Mouse (Mus musculus) lung, embryonic 15.5 days (tissue): ENCODE measurements around the gene Akap13. TPM values are rescaled to one million over a fixed set of nuclear protein-coding genes. Genes with fewer than 3 reads are reported as not detected.
"Not testable (repeated sequence)": the region's sequence is repeated elsewhere in the genome, so short reads cannot be mapped to it uniquely, and the experiment has no call there.

ENCODE experiments used
- ATAC-seq: fragments of 200-750 bp; cut with Nextera tagmentation; 2 replicates; pipeline ENCODE4 v1.8.0; 2017; ENCODE audit warnings: moderate number of reproducible peaks, borderline replicate concordance; ENCODE audit not compliant: low FRiP score, low TSS enrichment; ENCODE audit errors: extremely low read depth
- H3K27ac ChIP-seq: fragments of 300-500 bp; sonication (generic); 2 replicates; pipeline ENCODE4 v1.5.1; 2015; ENCODE audit warnings: moderate library complexity, mild to moderate bottlenecking, inconsistent platforms
- H3K27me3 ChIP-seq: fragments of 300-500 bp; sonication (generic); 2 replicates; pipeline ENCODE4 v1.6.1; 2015; ENCODE audit warnings: inconsistent platforms
- H3K36me3 ChIP-seq: fragments of 300-500 bp; sonication (generic); 2 replicates; pipeline ENCODE4 v1.6.1; 2015; ENCODE audit warnings: inconsistent platforms
- H3K4me1 ChIP-seq: fragments of 300-500 bp; sonication (generic); 2 replicates; pipeline ENCODE4 v1.6.1; 2015; ENCODE audit warnings: inconsistent platforms
- H3K4me2 ChIP-seq: fragments of 300-500 bp; sonication (generic); 2 replicates; pipeline ENCODE4 v1.6.1; 2015; ENCODE audit warnings: inconsistent platforms, mild to moderate bottlenecking, moderate library complexity
- H3K4me3 ChIP-seq: fragments of 300-500 bp; sonication (generic); 2 replicates; pipeline ENCODE4 v1.5.1; 2015; ENCODE audit warnings: mild to moderate bottlenecking, inconsistent platforms
- H3K9ac ChIP-seq: fragments of 300-500 bp; sonication (generic); 2 replicates; pipeline ENCODE4 v1.6.1; 2015; ENCODE audit warnings: inconsistent platforms
- H3K9me3 ChIP-seq: fragments of 300-500 bp; sonication (generic); 2 replicates; pipeline ENCODE4 v1.6.1; 2016; ENCODE audit warnings: inconsistent platforms
- WGBS: fragments of 180-500 bp; shearing (Covaris S2); methylation state at CpG from one replicate; pipeline ENCODE4 v1.1.7; 2015; 5-methylcytosine and 5-hydroxymethylcytosine counted together
- polyA plus RNA-seq: library from polyadenylated mRNA; unstranded; fragments of >200 nt; fragmentation: Nextera tagmentation; extraction: Ambion mirVana; gene quantifications from 2 replicates; pipeline ENCODE4 v1.2.1, GENCODE M21; 2015

Gene Akap13
- polyA plus RNA-seq, 1 experiment from 2014 or later = 39.0 TPM

DNA sequence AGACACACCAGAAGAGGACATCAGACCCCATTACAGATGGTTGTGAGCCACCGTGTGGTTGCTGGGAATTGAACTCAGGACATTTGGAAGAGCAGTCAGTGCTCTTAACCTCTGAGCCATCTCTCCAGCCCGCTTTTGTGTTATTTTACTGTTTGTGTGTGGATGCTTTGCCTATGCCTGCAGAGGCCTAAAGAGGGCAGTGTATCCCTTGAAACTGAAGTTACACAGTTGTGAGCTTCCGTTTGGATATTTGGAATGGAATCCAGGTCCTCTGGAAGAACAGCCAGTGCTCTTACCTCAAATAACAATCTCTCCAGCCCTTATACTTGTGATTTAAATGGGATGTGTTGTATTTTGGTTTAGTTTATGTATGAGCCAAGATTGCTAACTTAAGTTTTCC, 290.6 kb downstream of the Akap13 start:
- H3K27ac ChIP-seq, H3K4me1 ChIP-seq, H3K9me3 ChIP-seq, ATAC-seq, H3K4me2 ChIP-seq, H3K9ac ChIP-seq, H3K27me3 ChIP-seq, H3K4me3 ChIP-seq: not testable (repeated sequence)
- 56% methylated on average over 3 of the region's 3 CpGs for WGBS
- H3K36me3 ChIP-seq = peaks cover 70% of the 10 kb centered on the region

GRCm38 (mm10) chr7:75750581-75750980, 295.2 kb downstream of the Akap13 start:
- no peak overlapping the region for H3K9ac ChIP-seq
- H3K4me3 ChIP-seq = no peak overlapping the region
- H3K4me1 ChIP-seq = no peaks in the 10 kb centered on the region
- H3K4me2 ChIP-seq = no peak overlapping the region
- no peaks in the 10 kb centered on the region for H3K9me3 ChIP-seq
- 81% methylated on average over 9 of the region's 9 CpGs for WGBS
- no peak for ATAC-seq
- no peak overlapping the region for H3K27ac ChIP-seq
- H3K36me3 ChIP-seq = peaks cover 52% of the 10 kb centered on the region
- no peaks in the 10 kb centered on the region for H3K27me3 ChIP-seq

DNA sequence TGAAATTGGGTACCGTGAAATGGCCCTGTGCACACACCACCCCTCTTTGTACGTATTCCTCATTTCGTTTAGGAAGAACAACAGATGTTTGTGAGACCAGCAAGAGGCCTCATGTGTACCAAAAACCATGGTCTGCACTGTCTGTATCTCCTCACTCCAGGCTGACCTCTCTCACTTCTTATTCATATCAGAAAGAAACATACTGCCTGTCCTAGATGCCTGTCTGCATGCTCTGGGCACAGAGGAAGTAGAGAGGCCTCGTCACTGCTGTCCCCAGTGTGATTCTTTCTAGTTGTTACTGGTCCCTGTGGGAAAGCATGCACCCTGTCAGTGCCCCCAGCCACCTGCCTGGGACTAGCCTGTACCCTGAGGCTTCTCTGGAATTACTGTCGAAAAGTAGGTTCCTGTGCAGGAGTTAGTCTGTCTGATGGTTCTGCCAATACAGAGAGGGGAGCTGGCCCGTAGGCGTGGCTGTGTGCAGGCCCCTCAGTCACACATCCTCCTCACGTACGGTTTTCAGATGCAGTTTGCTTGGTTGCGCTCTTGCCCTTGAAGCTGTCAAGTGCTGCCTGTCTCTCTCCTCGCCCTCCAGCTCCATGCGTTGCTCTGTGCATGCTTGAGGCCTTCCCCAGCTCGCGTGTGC, 295.9 kb downstream of the Akap13 start:
- ATAC-seq = no peak
- H3K9ac ChIP-seq = no peak overlapping the region
- H3K4me1 ChIP-seq = no peaks in the 10 kb centered on the region
- no peaks in the 10 kb centered on the region for H3K27me3 ChIP-seq
- peaks cover 52% of the 10 kb centered on the region for H3K36me3 ChIP-seq
- H3K9me3 ChIP-seq = no peaks in the 10 kb centered on the region
- no peak overlapping the region for H3K4me2 ChIP-seq
- H3K4me3 ChIP-seq = no peak overlapping the region
- H3K27ac ChIP-seq = no peak overlapping the region
- WGBS = 78% methylated on average over 14 of the region's 14 CpGs

GRCm38 (mm10) chr7:75752442-75753191, 297.3 kb downstream of the Akap13 start:
- H3K27ac ChIP-seq = no peak overlapping the region
- ATAC-seq = no peak
- H3K27me3 ChIP-seq = no peaks in the 10 kb centered on the region
- no peaks in the 10 kb centered on the region for H3K4me1 ChIP-seq
- WGBS = 57% methylated on average over 22 of the region's 22 CpGs
- H3K9me3 ChIP-seq = no peaks in the 10 kb centered on the region
- no peak overlapping the region for H3K4me2 ChIP-seq
- peaks cover 42% of the 10 kb centered on the region for H3K36me3 ChIP-seq
- H3K4me3 ChIP-seq = no peak overlapping the region
- H3K9ac ChIP-seq = no peak overlapping the region

GRCm38 (mm10) chr7:75753192-75753783, 298.0 kb downstream of the Akap13 start:
- H3K4me2 ChIP-seq = no peak overlapping the region
- H3K27ac ChIP-seq = no peak overlapping the region
- ATAC-seq = no peak
- no peaks in the 10 kb centered on the region for H3K27me3 ChIP-seq
- H3K9ac ChIP-seq = no peak overlapping the region
- no peaks in the 10 kb centered on the region for H3K9me3 ChIP-seq
- H3K4me1 ChIP-seq = no peaks in the 10 kb centered on the region
- peaks cover 35% of the 10 kb centered on the region for H3K36me3 ChIP-seq
- 42% methylated on average over 12 of the region's 12 CpGs for WGBS
- H3K4me3 ChIP-seq = no peak overlapping the region

DNA sequence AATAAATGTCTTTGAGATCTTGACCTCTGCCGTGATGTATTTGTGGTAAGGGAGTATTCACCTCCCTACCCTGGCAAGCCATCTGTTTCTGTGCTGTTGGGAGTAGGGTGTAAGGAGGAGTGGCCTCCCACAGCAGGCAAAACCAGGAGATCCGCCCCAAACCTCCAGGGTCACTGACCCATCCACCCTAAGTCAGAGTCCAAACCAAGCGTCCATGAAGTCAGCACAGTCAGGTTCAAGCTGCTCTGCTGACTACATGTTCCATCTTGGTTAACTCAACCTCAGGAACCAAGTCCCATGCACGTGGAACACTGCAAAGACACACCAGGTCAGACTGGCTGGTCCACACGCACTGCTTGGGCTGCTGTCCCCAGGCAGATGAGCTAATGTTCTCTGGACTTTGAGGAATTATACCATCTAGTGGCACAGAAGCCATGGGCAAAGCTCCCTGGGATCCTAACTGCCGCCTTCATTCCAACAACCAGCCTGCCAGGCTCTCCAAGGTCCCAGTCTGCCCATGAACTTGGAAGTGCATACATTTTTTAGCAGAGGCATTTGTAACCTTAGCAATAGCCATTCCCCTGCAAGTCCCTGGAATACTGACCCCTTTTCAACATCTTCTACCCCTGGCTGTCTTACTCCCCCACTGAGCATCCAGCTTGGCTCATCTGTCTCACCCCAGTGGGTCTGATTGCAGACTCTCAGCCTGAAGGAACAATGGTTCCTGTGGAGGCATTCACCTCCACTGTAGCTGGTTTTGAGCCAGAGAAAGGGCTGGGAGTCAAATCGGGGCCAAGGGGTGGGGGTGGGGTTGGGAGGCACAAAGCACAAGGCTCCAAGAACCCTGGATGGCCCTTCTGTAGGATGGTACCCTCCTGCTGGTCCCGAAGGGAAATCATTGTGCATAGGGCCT, 299.5 kb downstream of the Akap13 start:
- Histone ChIP-seq H3K4me3 (no peak overlapping the region), H3K4me2 (no peak overlapping the region), H3K27me3 (no peaks in the 10 kb centered on the region), H3K9ac (no peak overlapping the region), H3K36me3 (peaks cover 20% of the 10 kb centered on the region; the same call in 1 of the 2 replicates), H3K9me3 (no peaks in the 10 kb centered on the region), H3K27ac (no peak overlapping the region), H3K4me1 (no peaks in the 10 kb centered on the region)
- 57% methylated on average over 8 of the region's 8 CpGs for WGBS
- ATAC-seq = no peak

DNA sequence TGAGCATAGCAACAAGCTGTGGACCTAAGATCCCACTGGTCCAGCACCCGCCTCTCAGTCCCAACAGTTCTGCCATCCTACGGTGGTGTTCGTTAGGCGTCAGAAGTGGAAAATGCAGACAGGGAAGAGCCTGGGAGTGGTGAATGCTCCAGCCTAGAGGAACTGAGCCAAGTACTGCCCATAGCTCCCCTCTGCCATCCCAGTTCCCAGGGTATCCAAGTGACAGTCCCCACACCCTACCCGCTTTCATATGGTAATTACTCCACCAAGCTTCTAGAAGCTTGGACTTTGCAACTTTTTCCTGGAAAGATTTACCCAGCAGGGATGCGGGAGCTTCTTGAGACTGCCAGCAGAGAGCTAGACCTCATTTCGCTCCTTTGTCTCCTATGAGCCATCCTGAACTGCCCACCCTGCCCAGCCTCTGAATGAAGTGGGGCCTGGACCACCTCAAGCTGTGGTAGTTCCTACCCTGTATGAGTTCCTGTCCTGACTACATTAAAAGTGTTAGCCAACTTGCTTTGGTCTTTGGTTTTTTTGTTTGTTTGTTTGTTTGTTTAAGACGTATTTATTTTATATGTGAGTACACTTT, 300.6 kb downstream of the Akap13 start:
- ATAC-seq = no peak
- no peaks in the 10 kb centered on the region for H3K4me1 ChIP-seq
- no peak overlapping the region for H3K27ac ChIP-seq
- peaks cover 9% of the 10 kb centered on the region; the same call in 1 of the 2 replicates for H3K36me3 ChIP-seq
- no peak overlapping the region for H3K9ac ChIP-seq
- no peak overlapping the region for H3K4me2 ChIP-seq
- WGBS = 90% methylated on average over 8 of the region's 8 CpGs
- H3K4me3 ChIP-seq = no peak overlapping the region
- H3K9me3 ChIP-seq = no peaks in the 10 kb centered on the region
- H3K27me3 ChIP-seq = no peaks in the 10 kb centered on the region

GRCm38 (mm10) chr7:75759992-75760514, 304.7 kb downstream of the Akap13 start:
- H3K27ac ChIP-seq = no peak overlapping the region
- no peak overlapping the region for H3K4me2 ChIP-seq
- H3K9ac ChIP-seq = no peak overlapping the region
- no peak overlapping the region for H3K4me3 ChIP-seq
- 72% methylated on average over 7 of the region's 7 CpGs for WGBS
- no peaks in the 10 kb centered on the region for H3K36me3 ChIP-seq
- H3K4me1 ChIP-seq = no peaks in the 10 kb centered on the region
- no peak for ATAC-seq
- no peaks in the 10 kb centered on the region for H3K9me3 ChIP-seq
- no peaks in the 10 kb centered on the region for H3K27me3 ChIP-seq

DNA sequence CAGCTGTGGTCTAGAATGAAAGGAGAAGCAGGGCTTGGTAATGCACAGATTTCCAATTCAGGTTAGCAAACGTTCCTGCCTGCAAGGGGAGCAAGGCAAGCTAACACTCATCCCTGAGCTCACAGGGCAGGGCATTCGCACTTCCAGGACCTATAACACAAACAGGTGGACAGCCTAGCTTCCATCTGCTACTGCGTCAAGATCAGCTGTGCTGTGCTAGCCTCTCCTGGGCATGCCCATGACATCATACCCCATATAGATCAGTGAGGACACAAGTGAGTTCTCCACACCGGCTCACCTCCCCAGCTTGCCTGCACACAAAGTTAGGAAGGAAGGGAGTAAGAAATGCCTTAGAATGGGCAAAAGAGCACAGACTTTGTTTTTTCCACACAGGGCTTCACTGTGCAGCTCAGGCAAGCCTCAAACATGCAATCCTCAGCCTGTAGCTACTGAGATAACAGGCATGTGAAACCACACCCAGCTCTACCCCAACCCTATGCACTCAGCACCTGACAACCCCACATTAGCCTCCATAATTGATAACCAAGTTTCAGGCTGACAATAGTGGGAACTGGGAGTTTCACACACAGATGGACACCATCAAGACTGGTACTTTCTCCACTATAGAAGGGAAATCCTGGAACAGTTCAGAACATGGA, 305.5 kb downstream of the Akap13 start:
- not testable (repeated sequence) for H3K9me3 ChIP-seq, H3K4me1 ChIP-seq, H3K4me2 ChIP-seq, H3K36me3 ChIP-seq, H3K4me3 ChIP-seq, H3K9ac ChIP-seq, H3K27ac ChIP-seq, H3K27me3 ChIP-seq, ATAC-seq
- 68% methylated on average over 4 of the region's 4 CpGs for WGBS

GRCm38 (mm10) chr7:75762225-75762624, 306.9 kb downstream of the Akap13 start:
- H3K4me3 ChIP-seq, H3K4me2 ChIP-seq, H3K27ac ChIP-seq, ATAC-seq, H3K9ac ChIP-seq, H3K27me3 ChIP-seq, H3K9me3 ChIP-seq, H3K36me3 ChIP-seq, H3K4me1 ChIP-seq: not testable (repeated sequence)
- WGBS = 54% methylated on average over 2 of the region's 2 CpGs
